Mouse (Mus musculus) midbrain, postnatal 0 days (tissue): ENCODE measurements around the gene Pcbp3. TPM values are rescaled to one million over a fixed set of nuclear protein-coding genes. Genes with fewer than 3 reads are reported as not detected.

Experiments
- ATAC-seq: fragments of 200-750 bp; cut with Nextera tagmentation; 2 replicates; pipeline ENCODE4 v1.8.0; 2017; ENCODE audit warnings: moderate number of reproducible peaks, mild to moderate bottlenecking, moderate TSS enrichment, moderate library complexity; ENCODE audit not compliant: low FRiP score
- DNase-seq: peaks from one replicate; pipeline ENCODE4 v3.0.0-alpha.2; 2015; ENCODE audit warnings: low spot score
- H3K27ac ChIP-seq: fragments of 300-500 bp; sonication (generic); 2 replicates; pipeline ENCODE4 v1.5.1; 2014; ENCODE audit warnings: low read depth, mild to moderate bottlenecking, low read length, mixed read lengths
- H3K27me3 ChIP-seq: fragments of 300-500 bp; sonication (generic); 2 replicates; pipeline ENCODE4 v1.6.1; 2014; ENCODE audit warnings: low read length, control low read depth, mixed read lengths; ENCODE audit not compliant: insufficient read depth
- H3K36me3 ChIP-seq: fragments of 300-500 bp; sonication (generic); 2 replicates; pipeline ENCODE4 v1.6.1; 2014; ENCODE audit warnings: low read length, control low read depth, mixed read lengths; ENCODE audit not compliant: insufficient read depth
- H3K4me1 ChIP-seq: fragments of 300-500 bp; sonication (generic); 2 replicates; pipeline ENCODE4 v1.6.1; 2014; ENCODE audit warnings: mild to moderate bottlenecking, control low read depth, antibody characterized with exemption, low read length, mixed read lengths; ENCODE audit not compliant: insufficient read depth
- H3K4me2 ChIP-seq: fragments of 300-500 bp; sonication (generic); 2 replicates; pipeline ENCODE4 v1.6.1; 2014; ENCODE audit warnings: low read depth, mild to moderate bottlenecking, low read length, mixed read lengths; ENCODE audit not compliant: poor library complexity, severe bottlenecking
- H3K4me3 ChIP-seq: fragments of 300-500 bp; sonication (generic); 2 replicates; pipeline ENCODE4 v1.5.1; 2014; ENCODE audit warnings: low read depth, mild to moderate bottlenecking, low read length, moderate library complexity
- H3K9ac ChIP-seq: fragments of 300-500 bp; sonication (generic); replicated peaks from 2 replicates; pipeline ENCODE4 v1.6.1; 2014; ENCODE audit warnings: mild to moderate bottlenecking, low read length, moderate library complexity, mixed read lengths; ENCODE audit not compliant: poor library complexity, severe bottlenecking
- H3K9me3 ChIP-seq: fragments of 300-500 bp; sonication (generic); 2 replicates; pipeline ENCODE4 v1.6.1; 2016; ENCODE audit warnings: low read length, control low read depth
- CTCF ChIP-seq: IDR thresholded peaks from 2 replicates; pipeline ENCODE4 v1.5.1; 2016; ENCODE audit warnings: antibody characterized with exemption, mild to moderate bottlenecking
- WGBS: fragments of 180-500 bp; shearing (Covaris S2); extraction: QIAGEN DNeasy Blood & Tissue Kit; methylation state at CpG from one replicate; pipeline ENCODE4 v1.1.7; 2014; 5-methylcytosine and 5-hydroxymethylcytosine counted together
- polyA plus RNA-seq: library from polyadenylated mRNA; unstranded; fragments of >200 nt; fragmentation: Nextera tagmentation; extraction: Ambion mirVana; gene quantifications from 2 replicates; pipeline ENCODE4 v1.2.1, GENCODE M21; 2015
- total RNA-seq: library from RNA; depleted of rRNA; stranded (reverse); fragments of >200 nt; gene quantifications from 2 replicates; pipeline ENCODE4 v1.2.3, GENCODE M21; 2014

Gene Pcbp3
- total and polyA plus RNA-seq, 2 experiments from 2014 or later: 52.4 to 74.4 TPM

GRCm38 (mm10) chr10:76814811-76815210 is 146.9 kb downstream of the Pcbp3 start:
- no peak overlapping the region for H3K4me2 ChIP-seq

DNA sequence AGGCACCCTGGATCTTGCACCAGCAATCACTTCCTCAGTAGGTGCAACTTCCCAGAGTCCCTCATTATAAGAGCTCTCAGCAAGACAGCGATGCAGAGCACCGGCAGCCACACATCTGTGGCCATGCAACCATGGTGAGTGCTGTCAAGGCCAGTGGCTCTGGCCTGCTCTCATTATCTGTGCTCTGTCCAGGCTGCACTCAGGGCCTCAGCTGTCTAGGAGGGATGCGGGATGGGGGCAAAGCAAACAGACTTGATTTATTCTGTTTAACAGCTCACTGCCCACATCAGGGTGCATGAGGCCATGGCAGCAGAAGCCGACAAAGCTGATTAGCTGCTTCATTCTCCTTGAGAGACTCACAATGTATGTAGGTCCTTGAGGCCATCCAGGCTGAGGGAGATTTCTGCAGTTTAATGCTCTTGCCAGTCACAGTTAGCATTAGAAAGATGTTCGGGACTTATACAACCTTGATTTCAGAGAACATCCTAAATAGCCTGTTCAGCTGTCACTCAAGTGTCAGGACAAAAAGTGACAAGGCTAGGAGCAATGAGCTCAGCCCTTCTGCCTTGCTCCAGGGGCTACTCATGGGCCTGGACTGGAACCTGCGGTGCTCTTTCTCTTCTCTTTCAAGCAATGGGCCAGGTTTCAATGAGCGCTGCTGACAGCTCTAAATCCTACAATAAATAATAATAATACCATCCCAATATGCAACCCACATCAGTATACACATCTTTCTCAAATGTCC is 151.6 kb downstream of the Pcbp3 start:
- 0 out of 2 replicates have a peak, but pooled peaks cover 3% of the 10 kb centered on the region for H3K4me1 ChIP-seq
- no peak overlapping the region for H3K9ac ChIP-seq
- no peak for TF ChIP-seq CTCF
- no peak overlapping the region for H3K4me3 ChIP-seq
- DNase-seq (peak; percentile 70), ATAC-seq (peak; percentile 52; the same call in 1 of the 2 replicates)
- no peaks in the 10 kb centered on the region for H3K27me3 ChIP-seq
- H3K9me3 ChIP-seq: no peaks in the 10 kb centered on the region
- H3K36me3 ChIP-seq: no peaks in the 10 kb centered on the region
- no peak overlapping the region for H3K27ac ChIP-seq
- 34% methylated on average over 7 of the region's 7 CpGs for WGBS
- H3K4me2 ChIP-seq: no peak overlapping the region

More at GRCm38 (mm10) chr10:76814811-76815210, 146.9 kb downstream of the Pcbp3 start:
- ATAC-seq: no peak
- no peak for DNase-seq
- 0 out of 2 replicates have a peak, but pooled peaks cover 6% of the 10 kb centered on the region for H3K4me1 ChIP-seq
- H3K36me3 ChIP-seq: no peaks in the 10 kb centered on the region
- 92% methylated on average over 8 of the region's 8 CpGs for WGBS
- TF ChIP-seq CTCF: no peak
- H3K9ac ChIP-seq: no peak overlapping the region
- H3K27ac ChIP-seq: no peak overlapping the region
- no peak overlapping the region for H3K4me3 ChIP-seq
- H3K9me3 ChIP-seq: no peaks in the 10 kb centered on the region
- no peaks in the 10 kb centered on the region for H3K27me3 ChIP-seq

GRCm38 (mm10) chr10:76809439-76809838 is 152.2 kb downstream of the Pcbp3 start:
- 69% methylated on average over 11 of the region's 11 CpGs for WGBS
- ATAC-seq (no peak; the same call in 1 of the 2 replicates), DNase-seq (no peak)
- H3K4me3 ChIP-seq: no peak overlapping the region
- no peak overlapping the region for H3K9ac ChIP-seq
- no peak overlapping the region for H3K27ac ChIP-seq
- no peak for TF ChIP-seq CTCF
- no peaks in the 10 kb centered on the region for H3K9me3 ChIP-seq
- no peaks in the 10 kb centered on the region for H3K4me1 ChIP-seq
- H3K4me2 ChIP-seq: no peak overlapping the region
- H3K27me3 ChIP-seq: no peaks in the 10 kb centered on the region
- H3K36me3 ChIP-seq: no peaks in the 10 kb centered on the region

DNA sequence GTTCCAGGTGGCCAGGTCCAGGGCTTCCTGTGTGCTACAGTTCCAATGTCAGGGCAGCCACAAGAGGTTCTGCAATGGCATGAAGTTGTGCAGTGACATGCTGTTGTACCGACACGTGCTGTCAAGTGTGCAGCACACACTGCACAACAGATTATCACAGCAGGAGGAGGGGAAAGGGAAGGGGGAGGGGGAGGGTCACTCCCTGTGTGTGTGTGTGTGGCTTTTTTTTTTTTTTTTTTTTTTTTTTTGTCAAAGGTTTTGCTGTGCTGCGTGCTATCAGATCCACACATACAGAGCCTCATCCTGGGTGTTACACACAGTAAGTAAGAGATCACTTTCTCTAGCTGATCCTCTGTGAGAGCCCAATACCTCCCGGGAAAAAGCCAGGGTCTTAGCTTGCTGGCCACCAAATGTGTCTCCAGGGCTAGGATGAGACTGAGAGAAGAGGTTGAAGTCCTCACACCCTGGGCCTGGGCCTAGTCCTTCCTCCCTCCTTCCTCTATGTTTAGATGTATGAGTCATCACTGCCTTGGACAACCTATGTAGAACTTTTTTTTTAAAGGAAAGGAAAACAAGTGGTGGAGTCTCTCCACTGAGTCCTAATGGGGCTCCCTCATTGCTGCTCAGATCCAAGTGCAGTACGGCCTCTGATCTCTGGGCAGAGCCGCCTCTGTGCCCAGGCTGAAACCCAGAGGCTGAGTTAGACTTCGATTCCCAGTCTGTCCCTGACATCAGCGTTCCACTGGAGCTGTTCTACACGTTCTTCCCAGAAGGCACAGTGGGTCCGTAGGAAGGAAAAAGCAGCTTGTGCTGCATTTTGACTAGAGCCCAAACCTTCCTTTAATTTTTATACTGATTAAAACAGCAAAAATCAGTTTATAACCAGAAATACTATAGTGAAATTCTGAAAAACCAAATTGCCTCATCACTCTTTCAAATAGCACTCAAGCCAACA is 153.0 kb downstream of the Pcbp3 start:
- Histone ChIP-seq H3K9ac (no peak overlapping the region), H3K4me3 (no peak overlapping the region), H3K36me3 (no peaks in the 10 kb centered on the region), H3K4me2 (no peak overlapping the region), H3K4me1 (no peaks in the 10 kb centered on the region), H3K27me3 (no peaks in the 10 kb centered on the region), H3K27ac (no peak overlapping the region), H3K9me3 (no peaks in the 10 kb centered on the region)
- no peak for TF ChIP-seq CTCF
- no peak for ATAC-seq
- 68% methylated on average over 10 of the region's 10 CpGs for WGBS
- DNase-seq: no peak

DNA sequence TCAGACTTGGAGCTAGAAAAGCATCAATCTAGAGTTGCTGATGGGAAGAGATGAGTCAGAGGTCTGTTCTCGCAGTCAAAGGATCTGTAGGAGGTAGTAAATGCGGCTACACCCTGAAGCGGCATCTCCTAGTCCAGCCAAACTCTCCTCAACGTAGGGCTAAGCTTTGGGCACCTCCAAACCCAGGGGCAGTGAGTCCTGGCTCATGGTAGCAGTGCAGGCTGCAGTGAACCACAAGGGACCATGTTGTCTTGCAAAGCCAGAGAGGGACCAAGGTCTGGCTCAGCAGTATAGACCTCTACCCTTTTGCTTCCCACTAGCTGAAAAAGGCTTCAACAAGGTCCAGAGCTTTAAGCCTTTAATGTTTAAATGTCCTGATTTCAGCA is 159.2 kb downstream of the Pcbp3 start:
- DNase-seq (no peak), ATAC-seq (no peak)
- 86% methylated on average over 4 of the region's 4 CpGs for WGBS
- peaks cover 3% of the 10 kb centered on the region; the same call in 1 of the 2 replicates for H3K36me3 ChIP-seq
- H3K4me1 ChIP-seq: peaks cover 4% of the 10 kb centered on the region; the same call in 1 of the 2 replicates
- TF ChIP-seq CTCF: no peak
- H3K27me3 ChIP-seq: no peaks in the 10 kb centered on the region
- H3K9ac ChIP-seq: no peak overlapping the region
- no peak overlapping the region for H3K4me2 ChIP-seq
- H3K4me3 ChIP-seq: no peak overlapping the region
- 0 out of 2 replicates have a peak overlapping the region, but pooled peaks have one; percentile 21 for H3K27ac ChIP-seq
- H3K9me3 ChIP-seq: no peaks in the 10 kb centered on the region
